Mouse (Mus musculus) lung, postnatal 0 days (tissue): ENCODE results near the gene Tmem129. TPM values are rescaled to one million over a fixed set of nuclear protein-coding genes. Genes with fewer than 3 reads are reported as not detected.

Experiments used
- ATAC-seq: fragments of 200-750 bp; cut with Nextera tagmentation; 2 replicates; pipeline ENCODE4 v1.8.0; 2017; ENCODE audit warnings: moderate library complexity
- DNase-seq: peaks from one replicate; pipeline ENCODE4 v3.0.0-alpha.2; 2016; ENCODE audit warnings: low spot score
- H3K27ac ChIP-seq: fragments of 300-500 bp; sonication (generic); 2 replicates; pipeline ENCODE4 v1.5.1; 2014; ENCODE audit warnings: antibody characterized with exemption, mild to moderate bottlenecking, low read length, mixed read lengths
- H3K27me3 ChIP-seq: fragments of 300-500 bp; sonication (generic); replicated peaks from 2 replicates; pipeline ENCODE4 v1.6.1; 2014; ENCODE audit warnings: low read length, mixed read lengths; ENCODE audit not compliant: insufficient read depth
- H3K36me3 ChIP-seq: fragments of 300-500 bp; sonication (generic); 2 replicates; pipeline ENCODE4 v1.6.1; 2014; ENCODE audit warnings: low read length, mixed read lengths; ENCODE audit not compliant: insufficient read depth
- H3K4me1 ChIP-seq: fragments of 300-500 bp; sonication (generic); 2 replicates; pipeline ENCODE4 v1.6.1; 2014; ENCODE audit warnings: antibody characterized with exemption, low read depth, low read length, mixed read lengths; ENCODE audit not compliant: insufficient read depth
- H3K4me2 ChIP-seq: fragments of 300-500 bp; sonication (generic); replicated peaks from 2 replicates; pipeline ENCODE4 v1.6.1; 2014; ENCODE audit warnings: low read depth, mild to moderate bottlenecking, low read length, moderate library complexity, mixed read lengths
- H3K4me3 ChIP-seq: fragments of 300-500 bp; sonication (generic); 2 replicates; pipeline ENCODE4 v1.5.1; 2014; ENCODE audit warnings: low read depth, low read length
- H3K9ac ChIP-seq: fragments of 300-500 bp; sonication (generic); replicated peaks from 2 replicates; pipeline ENCODE4 v1.6.1; 2014; ENCODE audit warnings: low read depth, mild to moderate bottlenecking
- H3K9me3 ChIP-seq: fragments of 300-500 bp; sonication (generic); 2 replicates; pipeline ENCODE4 v1.6.1; 2016; ENCODE audit warnings: low read length, mixed read lengths
- CTCF ChIP-seq: IDR thresholded peaks from 2 replicates; pipeline ENCODE4 v1.5.1; 2016; ENCODE audit warnings: antibody characterized with exemption, mild to moderate bottlenecking
- EP300 ChIP-seq: IDR thresholded peaks from 2 replicates; pipeline ENCODE4 v1.6.1; 2016; ENCODE audit warnings: antibody characterized with exemption, mild to moderate bottlenecking, control low read depth
- WGBS: fragments of 180-500 bp; shearing (Covaris S2); extraction: QIAGEN DNeasy Blood & Tissue Kit; methylation state at CpG from one replicate; pipeline ENCODE4 v1.1.7; 2014; 5-methylcytosine and 5-hydroxymethylcytosine counted together
- polyA plus RNA-seq: library from polyadenylated mRNA; unstranded; fragments of >200 nt; fragmentation: Nextera tagmentation; extraction: Ambion mirVana; gene quantifications from 2 replicates; pipeline ENCODE4 v1.2.1, GENCODE M21; 2015

Gene Tmem129
- polyA plus RNA-seq, 1 experiment from 2014 or later, result 25.1 TPM

DNA sequence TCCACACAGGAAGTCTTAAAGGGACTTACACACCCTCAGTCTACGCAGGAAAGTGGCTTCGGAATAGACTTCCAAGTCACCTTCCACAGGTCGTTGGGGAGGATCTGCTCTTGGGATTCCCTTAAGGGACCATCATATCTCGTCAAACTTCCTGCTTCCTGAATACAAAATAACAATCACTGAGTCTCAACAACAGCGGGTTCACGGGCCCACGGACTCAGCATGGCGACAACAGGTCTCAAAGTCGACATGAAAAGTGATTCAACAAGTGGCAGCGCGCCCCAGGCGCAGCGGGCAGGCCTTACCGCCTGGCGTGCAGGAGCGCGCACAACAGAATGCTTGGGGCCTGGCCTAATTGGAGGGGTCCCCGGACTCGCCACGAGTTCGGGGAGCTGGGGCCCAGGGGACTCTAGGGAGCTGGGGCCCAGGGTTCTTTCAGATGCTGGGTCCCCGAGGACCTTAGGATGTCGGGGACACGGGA, 29.4 kb downstream of the Tmem129 start:
- TF ChIP-seq EP300, result no peak
- H3K27ac ChIP-seq, result peak overlapping the region; percentile 93
- WGBS, result 2% methylated on average over 24 of the region's 24 CpGs
- ATAC-seq (peak; percentile 16), DNase-seq (peak; percentile 59)
- H3K9ac ChIP-seq, result peak overlapping the region; percentile 79
- peaks cover 8% of the 10 kb centered on the region; the same call in 1 of the 2 replicates for H3K4me1 ChIP-seq
- no peaks in the 10 kb centered on the region for H3K36me3 ChIP-seq
- no peaks in the 10 kb centered on the region for H3K27me3 ChIP-seq
- peak overlapping the region; percentile 80 for H3K4me3 ChIP-seq
- H3K9me3 ChIP-seq, result no peaks in the 10 kb centered on the region
- H3K4me2 ChIP-seq, result peak overlapping the region; percentile 91

DNA sequence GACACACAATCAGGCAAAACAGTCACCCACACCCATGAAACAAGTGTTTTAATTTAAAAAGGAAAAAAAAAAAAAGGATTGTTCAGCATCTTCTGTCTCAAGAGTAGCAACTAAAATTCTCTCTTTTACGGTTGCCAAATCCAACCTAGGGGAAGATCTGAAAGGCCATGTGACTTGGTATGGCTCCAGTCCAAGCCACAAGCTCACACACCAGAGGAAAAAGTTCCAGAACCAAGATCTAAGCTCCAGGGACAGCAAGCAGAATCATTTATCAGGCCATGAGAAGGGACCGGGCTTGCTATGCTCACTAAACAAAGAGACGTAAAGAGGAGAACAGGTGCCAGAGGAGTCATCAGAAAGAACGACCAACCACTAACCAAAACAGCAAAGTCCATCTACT, 30.2 kb downstream of the Tmem129 start:
- H3K27ac ChIP-seq, result no peak overlapping the region
- peak; percentile 24 for DNase-seq
- no peaks in the 10 kb centered on the region for H3K9me3 ChIP-seq
- TF ChIP-seq CTCF (no peak), EP300 (no peak)
- ATAC-seq, result no peak
- H3K27me3 ChIP-seq, result no peaks in the 10 kb centered on the region
- WGBS, result 23% methylated on average over 4 of the region's 4 CpGs
- no peak overlapping the region for H3K9ac ChIP-seq
- no peaks in the 10 kb centered on the region for H3K36me3 ChIP-seq
- H3K4me3 ChIP-seq, result no peak overlapping the region
- H3K4me1 ChIP-seq, result peaks cover 8% of the 10 kb centered on the region; the same call in 1 of the 2 replicates
- H3K4me2 ChIP-seq, result peak overlapping the region; percentile 91

DNA sequence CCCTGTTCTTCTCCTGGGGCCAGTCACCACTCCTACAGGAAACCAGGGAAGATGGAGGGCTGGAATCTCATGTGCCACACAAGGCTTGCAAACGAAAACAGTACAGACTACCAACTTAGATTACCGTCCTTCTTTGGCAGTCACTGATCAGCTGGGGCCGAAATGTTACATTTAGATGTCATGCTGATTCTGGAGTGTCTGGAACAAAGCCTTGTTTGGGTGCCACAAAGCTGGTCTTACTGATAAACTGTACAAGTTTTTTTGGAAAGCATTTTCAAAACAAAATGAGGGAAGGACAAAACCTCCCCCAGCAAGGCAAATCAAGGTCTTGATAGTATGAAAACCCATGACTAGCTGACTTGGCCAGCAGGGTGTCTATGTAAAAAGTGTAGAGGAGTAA, 34.5 kb downstream of the Tmem129 start:
- Histone ChIP-seq H3K4me3 (no peak overlapping the region), H3K4me2 (no peak overlapping the region), H3K27ac (no peak overlapping the region), H3K4me1 (no peaks in the 10 kb centered on the region; the same call in 1 of the 2 replicates), H3K9me3 (no peaks in the 10 kb centered on the region), H3K27me3 (no peaks in the 10 kb centered on the region), H3K36me3 (no peaks in the 10 kb centered on the region), H3K9ac (no peak overlapping the region)
- TF ChIP-seq EP300 (no peak), CTCF (no peak)
- 63% methylated on average over 3 of the region's 3 CpGs for WGBS
- DNase-seq (no peak), ATAC-seq (no peak)

DNA sequence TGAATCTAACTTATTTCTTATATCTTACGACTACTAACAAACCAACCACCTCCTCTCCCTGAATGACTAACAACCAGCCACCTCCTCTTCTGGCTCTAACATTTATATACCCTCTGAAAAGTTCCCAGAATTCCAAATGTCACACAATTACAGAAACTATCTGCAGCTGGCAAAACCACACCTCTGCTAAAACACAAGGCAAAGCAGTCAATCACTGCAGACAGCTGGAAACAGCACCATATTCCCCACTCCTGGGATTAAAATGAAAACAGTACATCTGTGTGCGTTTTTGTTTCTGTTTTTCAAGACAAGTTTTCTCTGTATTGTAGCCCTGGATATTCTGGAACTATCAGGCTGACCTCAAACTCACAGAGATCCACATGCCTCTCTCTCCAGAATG, 35.5 kb downstream of the Tmem129 start:
- no peaks in the 10 kb centered on the region for H3K4me1 ChIP-seq
- no peaks in the 10 kb centered on the region for H3K27me3 ChIP-seq
- H3K9ac ChIP-seq, result no peak overlapping the region
- TF ChIP-seq EP300, result no peak
- H3K27ac ChIP-seq, result no peak overlapping the region
- H3K36me3 ChIP-seq, result no peaks in the 10 kb centered on the region
- H3K9me3 ChIP-seq, result no peaks in the 10 kb centered on the region
- ATAC-seq (no peak), DNase-seq (no peak)
- H3K4me2 ChIP-seq, result no peak overlapping the region
- H3K4me3 ChIP-seq, result no peak overlapping the region
- 98% methylated on average over 2 of the region's 2 CpGs for WGBS

DNA sequence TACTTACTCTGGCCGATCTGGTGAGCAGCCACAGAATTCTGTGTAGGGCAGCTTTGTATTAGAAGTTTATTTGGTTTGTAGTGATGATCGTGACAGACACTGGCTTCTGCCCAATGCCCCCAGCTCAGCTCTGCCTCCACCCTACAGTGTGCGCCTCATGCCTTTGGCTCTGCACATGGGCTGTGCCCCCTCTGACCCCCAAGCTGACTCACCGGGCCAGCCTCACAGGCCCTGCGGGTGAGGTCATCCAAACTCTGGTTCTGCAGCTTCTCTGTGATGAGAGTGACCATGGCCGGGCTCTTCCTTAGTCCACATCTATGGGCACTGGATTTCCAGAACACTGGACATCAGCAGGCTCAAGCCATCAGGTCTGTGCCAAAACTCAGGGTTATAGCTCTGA, 43.8 kb downstream of the Tmem129 start:
- Histone ChIP-seq H3K4me3 (no peak overlapping the region), H3K36me3 (peaks cover 13% of the 10 kb centered on the region; the same call in 1 of the 2 replicates), H3K27me3 (no peaks in the 10 kb centered on the region), H3K4me2 (no peak overlapping the region), H3K4me1 (no peaks in the 10 kb centered on the region), H3K9ac (no peak overlapping the region), H3K27ac (no peak overlapping the region), H3K9me3 (no peaks in the 10 kb centered on the region)
- TF ChIP-seq EP300 (no peak), CTCF (no peak)
- ATAC-seq (no peak), DNase-seq (no peak)
- 77% methylated on average over 6 of the region's 6 CpGs for WGBS

DNA sequence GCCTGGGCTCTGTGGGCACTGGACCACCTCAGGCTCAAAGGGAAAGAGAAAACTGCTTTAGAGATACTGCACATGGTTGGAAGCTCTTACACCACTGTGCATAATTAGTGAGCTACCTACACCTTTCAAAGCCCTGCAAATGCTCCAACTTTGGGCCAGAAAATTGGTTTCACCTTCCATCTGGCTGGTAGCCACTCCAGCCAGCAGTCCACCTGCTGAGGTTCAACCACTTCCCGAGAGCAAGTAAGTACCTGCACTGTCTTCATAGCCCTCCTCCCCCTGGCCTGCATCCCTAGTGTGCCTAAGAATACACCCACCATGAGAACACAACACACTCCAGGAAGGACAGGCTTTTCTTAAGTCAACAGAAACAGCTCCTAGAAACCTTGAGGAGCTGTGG, 46.4 kb downstream of the Tmem129 start:
- no peak for TF ChIP-seq EP300
- no peak for TF ChIP-seq CTCF
- Histone ChIP-seq H3K9ac (no peak overlapping the region), H3K36me3 (peaks cover 25% of the 10 kb centered on the region; the same call in 1 of the 2 replicates), H3K4me2 (no peak overlapping the region), H3K4me3 (no peak overlapping the region), H3K9me3 (no peaks in the 10 kb centered on the region), H3K27ac (no peak overlapping the region), H3K27me3 (no peaks in the 10 kb centered on the region), H3K4me1 (no peaks in the 10 kb centered on the region)
- WGBS, result 88% methylated on average over 1 of the region's 1 CpGs
- DNase-seq, result no peak
- ATAC-seq, result no peak

DNA sequence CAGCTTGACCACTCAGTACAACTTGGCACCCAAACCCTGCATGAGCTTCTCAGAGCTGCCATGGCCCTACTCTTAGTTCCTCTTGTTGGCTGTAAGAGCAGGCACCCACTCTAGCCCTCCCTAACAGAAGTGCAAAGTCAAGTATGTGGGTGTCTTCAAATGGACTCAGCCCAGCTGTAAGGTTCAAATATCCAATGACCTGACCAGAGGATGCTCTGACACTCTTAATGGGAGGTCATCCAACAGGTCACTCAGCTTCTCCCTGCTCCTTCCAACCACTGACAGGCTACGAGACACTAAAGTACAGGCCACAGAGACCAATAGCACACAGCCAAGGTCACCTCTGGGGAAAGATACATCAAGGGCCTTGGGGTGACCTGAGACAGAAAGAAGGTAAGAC, 49.0 kb downstream of the Tmem129 start:
- Histone ChIP-seq H3K27ac (no peak overlapping the region), H3K4me2 (no peak overlapping the region), H3K4me3 (no peak overlapping the region), H3K36me3 (peaks cover 31% of the 10 kb centered on the region; the same call in 1 of the 2 replicates), H3K9me3 (no peaks in the 10 kb centered on the region), H3K4me1 (no peaks in the 10 kb centered on the region), H3K9ac (no peak overlapping the region), H3K27me3 (no peaks in the 10 kb centered on the region)
- ATAC-seq (no peak), DNase-seq (no peak)
- 88% methylated on average over 1 of the region's 1 CpGs for WGBS
- no peak for TF ChIP-seq CTCF
- no peak for TF ChIP-seq EP300
